Mouse (Mus musculus) induced T-regulatory cell, adult 2 months (primary cell): Measurements from ENCODE around the gene P2rx7.

Experiments
- DNase-seq: peaks from one replicate; pipeline ENCODE4 v3.0.0-alpha.2; 2012; ENCODE audit warnings: low read depth

P2rx7 gene

DNA sequence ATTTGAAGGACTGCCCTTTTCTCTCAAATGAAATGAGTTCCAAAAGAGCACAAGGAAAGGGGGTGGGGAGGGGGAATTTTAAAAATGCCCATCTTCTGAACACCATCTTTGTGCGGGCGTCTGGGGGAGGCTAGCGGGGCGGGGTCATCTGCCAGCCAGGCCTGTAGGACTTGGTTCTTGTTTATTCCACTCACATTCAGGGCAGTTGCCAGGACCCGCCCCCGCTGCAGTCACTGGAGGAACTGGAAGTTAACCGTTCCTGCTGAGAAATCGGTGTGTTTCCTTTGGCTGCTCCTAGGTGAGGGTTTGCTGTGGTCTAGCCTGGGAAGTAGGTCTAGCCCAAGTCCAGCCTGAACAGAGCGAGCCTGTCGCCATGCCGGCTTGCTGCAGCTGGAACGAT, at the start of gene P2rx7:
Gene P2rx7, plus strand, starts transcription at position 211 of the 400 bp plus-strand sequence.
- DNase-seq = no peak

DNA sequence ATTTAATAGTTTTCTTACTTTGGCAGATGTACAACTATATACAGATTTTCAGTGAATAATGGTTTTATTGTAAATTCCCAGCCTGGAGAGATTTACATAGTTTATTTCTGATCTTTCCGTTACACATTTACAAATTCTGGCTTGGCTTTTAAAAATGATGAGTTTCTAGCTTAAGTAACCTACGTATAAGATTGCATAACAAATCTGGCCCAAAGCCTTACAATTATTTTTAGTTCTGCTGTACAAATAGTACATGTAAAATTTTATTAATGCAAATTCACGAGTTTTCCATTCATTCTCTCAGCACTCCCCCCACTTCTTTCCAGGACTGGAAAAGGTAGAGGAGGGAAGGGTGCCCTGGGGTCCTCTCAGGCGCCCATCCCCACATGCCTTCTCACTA, 48.2 kb upstream of the P2rx7 start:
- no peak for DNase-seq

DNA sequence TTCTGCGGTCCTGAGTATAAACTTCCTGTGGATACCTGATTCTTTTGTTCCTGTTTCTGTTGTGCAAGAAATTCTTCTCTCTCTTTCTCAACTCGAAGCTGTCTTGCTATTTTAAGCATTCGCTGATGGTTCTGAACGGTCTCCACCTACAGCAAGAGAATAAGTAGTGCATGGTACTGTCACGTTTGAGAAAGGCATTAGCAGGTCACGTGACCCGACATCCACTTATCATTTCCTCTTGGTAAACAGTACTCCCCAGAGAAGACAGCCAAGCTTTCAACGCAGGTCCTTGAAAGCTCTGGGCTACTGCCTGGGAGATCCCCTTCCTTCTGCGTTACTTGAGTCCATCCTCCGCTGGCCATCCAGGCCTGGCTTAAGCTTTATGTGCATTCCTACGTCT, 41.5 kb upstream of the P2rx7 start:
- DNase-seq = peak; percentile 86

DNA sequence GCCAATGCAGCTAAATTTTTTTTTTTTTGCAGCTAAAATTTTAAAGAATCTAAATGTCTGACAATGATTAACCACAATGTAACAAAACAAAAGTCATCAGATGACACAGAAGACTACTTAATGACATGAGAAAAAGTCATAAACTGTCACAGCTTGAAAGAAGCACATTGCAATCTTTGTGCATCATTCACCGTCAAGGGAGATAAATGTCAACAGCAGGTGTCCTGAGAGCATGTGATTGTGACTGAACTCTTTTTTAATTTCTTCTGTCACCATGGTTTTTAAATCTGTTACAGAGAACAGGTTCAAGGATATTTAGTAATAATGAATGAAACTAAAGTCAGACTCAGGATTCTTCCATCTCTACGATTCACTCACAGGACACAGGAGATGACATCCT, 38.8 kb upstream of the P2rx7 start:
- no peak for DNase-seq

DNA sequence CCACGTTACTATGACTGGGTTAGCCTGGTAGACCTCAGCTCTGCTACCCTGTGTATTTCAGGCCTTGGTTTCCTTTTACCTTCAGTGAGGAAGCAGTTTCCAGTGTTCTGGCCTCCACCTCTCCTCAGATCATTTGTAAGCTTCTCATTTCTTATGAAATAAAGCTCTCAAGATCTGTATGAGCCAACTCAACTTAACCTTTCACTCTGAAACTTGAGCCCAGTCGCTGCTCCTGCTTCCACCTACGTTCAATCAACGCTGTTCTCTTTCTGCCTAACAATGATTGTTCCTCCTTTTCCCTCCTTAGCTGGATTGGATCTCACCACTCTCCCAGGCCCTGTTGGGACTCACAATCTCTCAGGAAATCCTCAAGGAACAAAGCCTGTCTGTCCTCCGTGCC, 32.1 kb upstream of the P2rx7 start:
- no peak for DNase-seq

DNA sequence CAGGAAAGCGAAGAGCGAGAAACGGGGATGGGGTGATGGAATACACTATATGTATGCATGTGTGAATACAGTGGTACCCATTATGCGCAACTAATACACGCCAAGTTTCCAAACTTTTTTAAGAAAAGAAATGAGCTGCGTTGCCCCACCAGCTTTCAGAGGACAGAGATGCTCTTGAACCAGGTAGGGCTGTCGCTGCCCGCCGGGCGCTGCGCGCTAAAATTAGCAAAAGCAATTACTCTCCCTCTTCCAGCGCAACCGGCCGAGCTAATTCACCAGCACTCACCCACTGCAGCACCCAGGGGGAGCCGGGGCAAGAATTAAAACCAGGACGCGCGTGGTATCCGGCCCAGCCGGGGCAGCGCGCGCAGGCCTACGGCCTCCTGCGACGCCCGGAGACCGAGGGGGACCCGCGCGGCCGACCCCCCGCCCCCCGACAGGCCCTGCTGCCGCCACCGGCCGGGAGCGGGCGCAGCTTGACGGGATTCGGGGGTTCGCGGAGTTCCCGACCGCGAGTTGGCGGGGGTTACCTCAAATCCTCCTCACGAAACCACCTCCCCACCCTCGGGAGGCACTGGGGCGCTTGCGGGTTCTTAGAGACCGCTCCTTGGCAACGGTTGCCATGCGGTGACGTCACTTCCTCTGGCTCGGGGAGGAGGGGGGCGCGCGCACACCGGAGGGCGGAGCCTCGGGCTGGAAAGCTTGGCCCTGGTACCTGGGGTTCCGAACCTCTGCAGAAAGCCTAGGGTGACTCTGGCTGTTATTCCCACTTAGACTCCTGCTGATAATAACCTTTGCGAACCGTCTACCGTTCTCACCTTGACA, 29.6 kb upstream of the P2rx7 start, which contains the start of gene Ift81:
Gene Ift81, minus strand, starts transcription at position 611 of the 825 bp plus-strand sequence.
- peak; percentile 99 for DNase-seq

DNA sequence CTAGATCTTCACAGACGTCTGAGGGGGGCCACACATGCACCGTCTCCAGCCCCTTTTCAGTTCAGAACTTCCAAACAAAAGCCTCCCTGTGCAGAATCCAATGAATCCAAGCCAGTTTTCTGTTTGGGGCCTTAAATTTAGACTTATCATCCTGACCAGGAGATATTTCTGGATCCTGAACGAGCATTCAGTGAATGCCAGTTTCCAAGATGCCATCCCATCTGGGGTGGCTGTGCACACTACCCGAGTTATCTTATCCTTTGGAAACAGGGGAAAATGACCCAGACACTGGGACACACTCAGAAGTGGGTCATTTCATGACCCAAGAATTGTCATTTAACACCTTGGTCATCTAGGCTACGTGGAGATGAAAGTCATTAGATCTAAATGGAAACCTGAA, 26.0 kb upstream of the P2rx7 start:
- DNase-seq = no peak

DNA sequence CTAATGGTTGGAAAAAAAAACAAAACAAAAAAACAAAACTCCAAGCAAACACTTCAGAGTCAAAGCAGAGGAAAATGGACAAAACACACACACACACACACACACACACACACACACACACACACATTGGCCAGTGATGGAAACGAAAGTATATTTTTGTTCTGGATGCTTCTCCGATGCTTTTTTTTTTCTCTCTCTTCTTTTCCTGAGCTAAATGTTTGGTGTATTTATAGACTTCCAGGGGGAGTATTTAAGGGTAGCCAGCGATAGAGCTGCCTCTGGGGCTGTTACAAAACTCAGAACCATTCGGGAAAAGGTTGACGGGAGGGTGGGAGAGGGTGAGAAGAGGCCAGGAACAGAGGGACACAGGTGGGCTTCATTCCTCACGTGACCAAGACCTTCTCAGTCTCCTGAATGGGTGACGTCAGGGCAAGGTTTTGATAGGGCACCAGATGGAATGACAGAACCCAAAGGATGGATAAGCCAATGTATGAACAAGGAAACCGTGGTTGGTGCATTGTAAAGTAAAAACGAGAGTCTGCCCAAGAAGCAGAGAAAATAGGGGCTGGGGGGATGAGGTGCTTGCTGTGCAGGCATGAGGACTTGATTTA, 23.9 kb upstream of the P2rx7 start:
- DNase-seq = no peak

DNA sequence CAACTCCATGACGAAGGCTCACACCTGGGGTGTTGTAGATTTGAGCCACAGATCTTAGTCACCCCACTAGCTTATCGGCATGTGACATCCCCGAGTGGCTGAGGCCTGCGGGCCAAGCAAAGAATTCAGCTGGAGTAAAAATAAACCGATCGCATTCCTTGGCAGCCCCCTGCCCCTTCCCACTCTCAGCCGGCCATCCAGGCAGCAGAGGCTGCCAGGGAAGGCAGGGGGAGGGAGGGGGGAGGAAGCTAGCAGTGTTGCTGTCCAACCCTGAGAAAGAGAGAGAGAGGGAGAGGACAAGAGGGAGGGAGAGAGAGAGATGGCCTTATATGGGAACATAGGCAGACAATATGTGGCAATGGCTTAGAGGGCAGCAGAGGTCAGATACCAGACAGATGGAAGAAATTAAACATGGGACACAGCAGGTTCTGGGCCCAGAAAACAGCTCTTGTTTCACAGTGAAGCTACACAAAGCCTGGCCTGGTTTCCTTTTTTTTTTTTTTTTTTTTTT, 22.3 kb upstream of the P2rx7 start:
- no peak for DNase-seq

DNA sequence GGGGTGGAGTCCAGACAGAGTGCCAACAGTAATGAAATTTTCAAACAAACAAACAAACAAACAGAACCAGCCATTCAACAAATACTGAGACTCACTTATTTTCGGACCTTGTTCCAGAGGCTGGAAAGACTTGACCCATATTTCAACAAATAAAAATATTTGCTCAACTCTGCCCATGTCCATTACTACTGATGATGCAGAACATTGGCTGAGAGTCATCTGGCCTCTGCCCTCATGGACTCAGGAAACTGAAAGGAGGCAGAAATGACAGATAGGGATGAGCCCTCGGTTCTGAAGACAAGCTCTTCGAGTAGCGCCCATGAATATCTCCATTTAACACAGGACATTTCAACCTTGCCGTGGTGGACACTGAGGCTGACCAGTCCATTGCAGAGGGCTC, 21.2 kb upstream of the P2rx7 start:
- no peak for DNase-seq

DNA sequence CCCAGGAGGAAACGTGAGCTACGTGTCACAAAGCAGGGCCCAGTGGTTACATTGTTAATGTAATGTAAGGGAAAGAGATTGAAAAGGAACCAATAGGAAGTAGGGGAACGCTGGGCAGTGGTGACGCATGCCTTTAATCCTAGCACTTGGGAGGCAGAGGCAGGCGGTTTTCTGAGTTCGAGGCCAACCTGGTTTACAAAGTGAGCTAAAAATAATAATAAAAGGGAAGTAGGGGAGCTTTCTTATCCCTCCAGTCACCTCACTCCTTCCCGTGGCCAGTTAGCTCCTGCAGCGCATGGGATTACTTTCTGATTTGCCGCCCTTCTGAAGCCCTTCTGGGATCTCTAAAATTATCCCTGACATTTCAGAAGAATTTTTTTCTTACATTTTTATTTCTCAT, 19.9 kb upstream of the P2rx7 start:
- no peak for DNase-seq

DNA sequence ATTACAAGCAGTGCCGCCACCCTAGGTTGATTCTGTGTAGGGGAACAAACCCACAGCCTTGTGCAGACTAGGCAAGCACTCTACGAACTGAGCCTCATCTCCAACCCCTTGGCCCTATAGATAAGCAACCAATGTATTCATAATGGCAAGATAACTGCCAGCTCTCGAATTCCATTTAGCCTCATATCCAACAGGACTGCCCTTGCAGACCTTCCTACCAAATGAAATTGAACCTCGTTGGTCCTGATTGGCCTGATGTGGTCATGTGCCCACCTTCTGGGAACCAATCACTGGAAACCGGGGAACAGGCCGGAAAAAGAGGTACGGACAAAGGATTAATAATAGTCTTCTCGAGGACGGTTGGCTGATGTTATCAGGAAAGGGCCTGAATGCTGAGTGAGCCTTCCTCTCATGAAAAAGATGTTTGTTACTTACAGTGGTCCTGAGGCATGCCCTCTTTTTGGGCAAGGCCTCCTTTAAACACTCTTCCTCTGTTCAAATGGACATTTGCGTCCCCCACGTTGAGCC, 18.7 kb upstream of the P2rx7 start:
- no peak for DNase-seq

DNA sequence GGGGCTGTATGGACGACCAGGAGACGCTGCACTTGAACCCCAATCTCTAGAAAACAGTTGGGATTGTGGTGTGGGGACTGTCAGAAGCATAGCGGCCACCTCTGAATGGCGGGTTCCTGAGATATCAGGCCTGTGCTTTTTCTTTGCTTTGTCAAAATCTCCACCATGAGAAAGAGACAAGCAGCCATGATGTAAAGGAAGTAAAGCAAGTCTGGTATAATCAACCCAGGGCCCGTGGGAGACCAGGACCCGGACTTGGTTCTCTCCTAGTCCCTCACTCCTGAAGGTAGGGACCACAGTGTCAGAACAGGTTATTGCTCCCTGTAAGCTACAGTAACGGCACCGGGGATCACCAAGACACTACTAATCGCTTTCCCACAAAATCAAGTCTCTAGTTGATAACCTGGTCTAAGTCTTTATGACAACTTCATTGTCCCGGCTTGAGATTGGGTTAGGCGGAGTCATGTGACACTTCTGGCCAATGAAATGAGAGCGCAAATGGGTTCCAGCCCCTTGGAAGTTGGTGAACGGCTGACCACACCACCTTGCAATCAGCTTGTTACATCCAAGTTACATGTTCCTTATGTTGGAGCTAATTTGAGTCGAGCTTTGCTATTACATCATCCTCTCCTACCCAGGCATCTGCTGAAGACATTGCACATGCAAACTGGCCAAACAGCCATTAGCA, 18.0 kb upstream of the P2rx7 start:
- DNase-seq = no peak

DNA sequence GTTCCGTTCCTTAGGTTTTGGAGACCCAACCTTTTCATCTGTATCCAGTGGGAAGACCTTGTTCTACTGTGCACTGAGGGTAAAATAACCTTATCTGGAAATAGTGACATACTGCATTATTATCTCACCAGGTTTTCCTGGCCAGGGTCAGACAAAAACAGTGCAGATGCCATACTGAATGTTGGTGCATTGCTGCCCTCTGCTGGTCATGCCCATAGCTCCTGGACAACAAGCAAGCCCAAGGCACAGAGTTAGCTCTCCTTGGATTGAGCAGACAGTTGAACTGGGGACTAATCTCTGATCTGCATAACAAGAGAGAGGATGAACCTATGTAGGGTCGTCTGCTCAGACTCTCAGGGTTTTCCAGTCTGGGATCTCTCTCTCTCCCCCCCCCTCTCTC, 16.5 kb upstream of the P2rx7 start:
- peak; percentile 90 for DNase-seq

DNA sequence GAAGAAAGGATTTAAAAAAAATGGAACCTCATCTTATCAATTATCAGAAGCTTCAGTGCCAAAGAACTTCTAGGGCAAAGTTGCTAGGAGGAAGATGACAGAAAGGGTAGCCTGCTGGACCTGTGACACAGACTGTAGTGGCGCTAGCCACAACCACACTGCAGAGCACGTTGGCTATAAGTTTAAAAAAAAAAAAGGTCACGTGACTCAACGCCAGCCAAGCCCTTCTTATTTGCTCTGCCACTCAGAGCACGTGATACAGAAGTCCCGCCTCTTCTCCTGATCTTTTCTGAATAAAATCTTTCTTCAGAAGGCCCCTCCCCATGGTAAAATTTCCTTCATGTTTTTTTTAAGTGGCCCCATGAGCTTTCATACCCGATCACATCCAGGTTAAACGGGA, 8.5 kb upstream of the P2rx7 start:
- DNase-seq = no peak

DNA sequence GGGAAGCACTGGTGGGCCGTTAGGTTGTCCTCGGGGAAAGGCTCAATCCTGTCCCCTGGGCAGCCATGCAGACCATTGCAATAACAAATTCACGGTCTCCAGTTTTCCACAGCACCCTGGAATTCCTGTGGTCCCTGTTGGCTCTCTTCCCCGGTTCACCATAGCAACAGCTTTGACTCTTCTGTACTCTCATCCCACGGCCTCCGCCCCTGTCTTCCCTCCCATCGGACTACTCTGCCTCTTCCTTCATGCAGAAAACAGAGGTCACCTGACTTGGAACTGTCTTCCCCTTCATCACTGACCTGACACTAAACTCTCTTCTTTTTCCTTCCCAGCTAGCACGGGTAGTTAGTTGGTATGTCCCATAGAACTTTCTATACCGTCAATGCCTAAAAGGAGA, 7.4 kb upstream of the P2rx7 start:
- DNase-seq = no peak

DNA sequence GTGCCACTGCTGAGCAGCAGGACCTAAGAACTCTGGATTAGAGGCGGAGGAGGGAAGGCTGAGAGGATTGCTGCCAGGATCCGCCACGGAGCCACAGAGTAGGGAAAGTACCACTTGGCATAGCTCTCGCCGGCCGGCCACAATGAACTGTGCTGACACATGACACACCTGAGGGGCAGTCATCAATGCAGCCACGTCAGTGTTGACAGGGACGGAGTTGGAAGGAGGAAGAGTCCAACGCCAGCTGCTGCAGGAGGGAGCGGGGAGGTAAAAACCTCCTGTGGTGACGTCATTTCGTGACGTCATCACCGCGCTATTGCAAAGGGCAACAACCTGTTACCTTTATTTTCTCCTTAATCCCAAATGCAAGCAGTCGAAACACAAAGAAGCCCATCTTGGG, 6.8 kb upstream of the P2rx7 start:
- DNase-seq = peak; percentile 39

DNA sequence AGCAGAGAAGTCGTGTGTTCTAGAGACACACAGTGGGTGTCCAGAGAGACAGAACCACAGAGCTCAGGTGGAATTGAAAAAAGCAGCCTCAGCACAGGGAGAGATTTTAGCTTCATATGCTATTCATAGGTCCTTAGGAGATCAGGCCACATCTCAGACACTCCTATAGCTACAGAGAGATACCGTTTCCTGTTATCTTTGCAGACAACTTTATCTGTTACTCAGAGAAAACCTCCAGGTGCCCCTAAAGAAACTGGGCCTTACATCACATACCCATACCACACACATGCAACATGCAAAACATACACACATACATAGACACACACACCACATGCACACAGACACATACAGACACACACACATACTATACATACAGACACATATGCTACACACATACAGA, 5.4 kb upstream of the P2rx7 start:
- no peak for DNase-seq

DNA sequence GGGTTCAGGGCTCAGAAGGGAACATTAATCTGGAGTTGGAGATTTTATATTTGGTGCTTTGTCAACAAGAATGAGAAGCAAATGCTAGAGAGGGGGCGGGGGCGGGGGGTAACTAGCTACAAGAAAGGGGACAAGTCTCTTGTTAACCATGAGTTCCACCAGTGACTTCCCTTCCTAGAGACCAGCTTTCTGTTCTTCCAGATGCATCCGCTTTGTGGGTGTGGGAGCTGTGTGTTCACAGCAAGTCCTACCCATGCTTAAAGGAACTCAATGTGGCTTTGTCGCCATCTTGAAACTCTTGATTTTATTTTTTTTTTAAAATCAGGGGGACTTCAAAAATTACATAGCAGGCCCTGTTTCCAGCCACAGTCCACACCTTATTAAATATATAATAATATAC, 4.2 kb upstream of the P2rx7 start:
- DNase-seq = no peak

DNA sequence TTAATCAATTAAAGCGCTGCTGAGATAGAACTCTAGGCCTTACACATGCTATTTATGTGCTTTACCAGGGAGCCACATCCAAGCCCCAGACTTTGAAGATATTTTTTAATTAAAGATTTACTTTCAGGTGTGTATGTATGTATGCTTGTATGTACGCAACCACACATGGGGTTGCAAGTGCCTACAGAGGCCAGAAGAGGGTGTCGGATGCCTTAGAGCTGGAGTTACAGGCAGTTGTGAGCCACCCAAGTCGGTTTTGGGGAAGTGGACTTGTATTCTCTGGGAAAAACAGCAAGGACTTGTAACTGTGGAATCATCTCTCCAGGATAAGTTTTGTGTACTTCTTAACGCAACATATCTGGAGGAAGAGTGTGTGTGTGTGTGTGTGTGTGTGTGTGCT, 3.7 kb upstream of the P2rx7 start:
- DNase-seq = peak; percentile 34

DNA sequence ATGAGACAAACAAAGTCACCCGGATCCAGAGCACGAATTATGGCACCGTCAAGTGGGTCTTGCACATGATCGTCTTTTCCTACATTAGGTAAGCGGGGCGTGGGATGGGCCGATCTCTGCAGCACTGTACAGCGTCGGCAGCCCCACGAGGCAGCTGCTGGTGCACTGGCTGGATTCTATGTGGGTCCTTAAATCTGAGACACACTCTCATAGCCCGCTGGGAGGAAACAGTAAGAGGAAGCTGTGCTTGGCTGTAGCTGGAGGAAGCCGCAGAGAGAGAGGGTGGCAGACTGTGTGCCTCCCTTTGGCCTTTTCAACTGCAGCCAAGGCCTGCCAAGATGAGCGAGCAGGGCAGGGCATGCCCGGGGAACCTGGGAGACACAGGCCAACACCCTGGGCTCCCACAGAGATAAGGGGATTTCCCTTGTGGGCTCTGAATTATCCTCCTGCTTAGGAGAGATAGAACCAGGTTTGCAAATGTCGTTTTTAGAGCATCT, 448 bp downstream of the P2rx7 start:
- peak; percentile 71 for DNase-seq

DNA sequence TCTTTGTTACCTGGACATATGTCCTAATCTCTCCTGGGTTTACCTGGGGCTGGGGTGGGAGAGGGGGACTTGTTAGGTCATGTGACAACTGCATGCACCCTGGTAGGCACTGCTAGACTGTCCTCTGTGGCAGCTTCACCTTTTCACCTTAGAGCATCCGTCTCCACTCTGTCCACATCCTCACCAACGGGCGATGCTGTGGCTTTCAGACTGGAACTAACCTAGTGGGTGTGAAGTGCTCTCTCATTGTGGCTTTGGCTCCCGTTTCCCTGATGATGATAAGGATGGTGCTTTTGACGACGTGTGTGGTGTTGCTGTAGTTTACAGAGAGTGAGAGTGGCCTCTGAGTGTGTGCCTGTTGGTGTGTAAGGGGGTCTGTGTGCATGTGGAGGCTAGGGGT, 1.6 kb downstream of the P2rx7 start:
- peak; percentile 87 for DNase-seq

DNA sequence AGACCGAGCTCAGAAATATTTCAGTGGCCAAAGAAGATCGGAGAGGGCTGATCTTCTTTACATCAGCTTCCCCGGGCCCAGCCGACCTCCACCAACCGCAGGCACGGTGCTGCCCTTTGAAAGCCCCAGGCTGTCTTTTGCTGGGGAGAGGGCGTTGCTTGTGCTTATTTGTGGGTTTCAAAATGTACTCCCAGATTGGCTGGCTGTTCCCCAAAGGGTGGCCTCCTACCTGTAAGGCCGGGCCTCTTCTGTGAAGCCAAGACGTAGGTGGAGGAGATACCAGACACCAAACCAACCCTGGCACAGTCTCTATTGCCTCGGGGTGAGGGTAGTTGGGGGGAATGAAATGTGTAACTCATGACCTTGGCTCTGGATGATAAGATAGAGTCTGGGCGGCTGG, 2.3 kb downstream of the P2rx7 start:
- peak; percentile 80 for DNase-seq
